Mouse (Mus musculus) hindbrain, embryonic 11.5 days (tissue): ENCODE measurements around the gene Usp16. TPM values are rescaled to one million over a fixed set of nuclear protein-coding genes. Genes with fewer than 3 reads are reported as not detected.
A peak's percentile ranks its signal among the peaks of the same experiment; 100 is the strongest.

ENCODE experiments used
- ATAC-seq: fragments of 200-750 bp; cut with Nextera tagmentation; 2 replicates; pipeline ENCODE4 v1.8.0; 2017; ENCODE audit warnings: mild to moderate bottlenecking, moderate TSS enrichment, moderate library complexity; ENCODE audit not compliant: low FRiP score
- DNase-seq: peaks from one replicate; pipeline ENCODE4 v3.0.0-alpha.2; 2015; ENCODE audit warnings: low spot score
- H3K27ac ChIP-seq: fragments of 300-500 bp; sonication (generic); 2 replicates; pipeline ENCODE4 v1.5.1; 2014; ENCODE audit warnings: mild to moderate bottlenecking, low read depth, low read length
- H3K27me3 ChIP-seq: fragments of 300-500 bp; sonication (generic); 2 replicates; pipeline ENCODE4 v1.6.1; 2014; ENCODE audit warnings: mild to moderate bottlenecking, low read length, moderate library complexity, mixed read lengths; ENCODE audit not compliant: control insufficient read depth, insufficient read depth
- H3K36me3 ChIP-seq: fragments of 300-500 bp; sonication (generic); 2 replicates; pipeline ENCODE4 v1.6.1; 2014; ENCODE audit warnings: mild to moderate bottlenecking, low read length, moderate library complexity, mixed read lengths; ENCODE audit not compliant: control insufficient read depth, insufficient read depth
- H3K4me1 ChIP-seq: fragments of 300-500 bp; sonication (generic); replicated peaks from 2 replicates; pipeline ENCODE4 v1.6.1; 2014; ENCODE audit warnings: low read length, mixed read lengths; ENCODE audit not compliant: control insufficient read depth, insufficient read depth
- H3K4me2 ChIP-seq: fragments of 300-500 bp; sonication (generic); replicated peaks from 2 replicates; pipeline ENCODE4 v1.6.1; 2014; ENCODE audit warnings: mild to moderate bottlenecking, low read depth, low read length
- H3K4me3 ChIP-seq: fragments of 300-500 bp; sonication (generic); 2 replicates; pipeline ENCODE4 v1.5.1; 2014; ENCODE audit warnings: low read depth, low read length
- H3K9ac ChIP-seq: fragments of 300-500 bp; sonication (generic); 2 replicates; pipeline ENCODE4 v1.6.1; 2014; ENCODE audit warnings: low read depth, low read length
- H3K9me3 ChIP-seq: fragments of 300-500 bp; sonication (generic); 2 replicates; pipeline ENCODE4 v1.6.1; 2016; ENCODE audit warnings: low read length; ENCODE audit not compliant: control insufficient read depth
- WGBS: fragments of 180-500 bp; shearing (Covaris S2); extraction: QIAGEN DNeasy Blood & Tissue Kit; methylation state at CpG from one replicate; pipeline ENCODE4 v1.1.7; 2014; 5-methylcytosine and 5-hydroxymethylcytosine counted together
- polyA plus RNA-seq: library from polyadenylated mRNA; unstranded; fragments of >200 nt; fragmentation: Nextera tagmentation; extraction: Ambion mirVana; gene quantifications from 2 replicates; pipeline ENCODE4 v1.2.1, GENCODE M21; 2014

Usp16 gene
- 45.8 and 58.1 TPM in 2 replicates for polyA plus RNA-seq

DNA sequence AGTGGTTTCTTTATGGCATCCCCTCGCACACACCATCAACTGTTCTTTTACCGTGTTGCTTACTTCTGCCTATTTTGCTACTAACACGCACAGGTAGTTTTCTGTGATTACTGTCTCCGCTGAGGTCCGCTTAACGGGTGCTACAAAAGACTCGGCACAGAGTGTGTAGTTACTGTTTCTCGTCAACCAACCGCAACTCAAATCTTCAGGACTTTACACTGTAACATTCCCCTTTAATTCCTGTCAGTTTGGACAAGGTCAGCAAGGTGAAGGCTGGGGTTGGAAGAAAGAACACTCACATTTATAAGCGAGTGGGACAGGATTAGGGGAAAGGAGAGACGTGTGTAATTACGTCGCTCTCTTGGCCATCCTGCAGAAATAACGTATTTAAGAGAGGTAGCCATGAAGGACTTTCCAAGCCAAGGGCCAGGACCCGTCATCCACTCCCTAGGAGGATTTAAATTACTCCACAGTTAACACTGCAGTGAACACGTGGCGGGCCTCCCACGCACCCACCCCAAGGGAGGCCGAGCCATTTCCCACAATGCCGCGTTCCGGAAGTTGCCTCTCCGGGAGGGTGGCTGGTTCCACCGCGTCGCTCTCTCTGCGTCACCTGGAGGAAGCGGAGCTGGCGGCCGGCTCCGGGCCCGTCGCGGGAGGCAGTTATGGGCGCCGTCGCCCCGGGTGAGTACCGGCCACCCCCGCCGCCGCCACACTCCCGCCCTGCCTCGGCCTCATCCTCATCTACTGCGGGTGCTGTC lies at the start of gene Usp16:
Usp16 (plus strand) TSS at position 285 of the 761 bp plus-strand sequence.
- 7% methylated on average over 45 of the region's 45 CpGs for WGBS
- Histone ChIP-seq H3K9ac (peak within 1 kb of the TSS; percentile 77), H3K27me3 (no peaks in the 10 kb centered on the region), H3K4me3 (peak within 1 kb of the TSS; percentile 75), H3K4me2 (peak within 1 kb of the TSS; percentile 82), H3K36me3 (no peaks in the 10 kb centered on the region), H3K4me1 (no peaks in the 10 kb centered on the region; the same call in 1 of the 2 replicates), H3K9me3 (no peaks in the 10 kb centered on the region), H3K27ac (peak within 1 kb of the TSS; percentile 44; the same call in 1 of the 2 replicates)
- ATAC-seq (peak; percentile 98), DNase-seq (peak; percentile 93)

DNA sequence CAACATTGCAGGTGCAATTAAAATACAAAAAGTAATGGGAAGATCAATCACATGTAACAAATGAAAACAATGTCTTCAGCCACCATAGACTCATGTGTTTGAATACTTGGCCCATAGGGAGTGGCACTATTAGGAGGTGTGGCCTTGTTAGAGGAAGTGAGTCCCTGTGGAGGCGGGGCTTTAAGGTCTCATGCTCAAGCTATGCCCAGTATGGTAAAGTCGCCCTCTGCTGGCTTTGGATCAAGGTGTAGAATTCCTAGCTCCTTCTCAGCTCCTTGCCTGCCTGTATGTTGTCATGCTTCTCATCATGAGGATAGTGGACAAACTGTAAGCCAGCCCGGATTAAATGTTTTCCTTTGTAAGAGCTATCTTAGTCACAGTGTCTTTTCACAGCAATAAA lies 49.5 kb upstream of the Usp16 start:
- H3K9ac ChIP-seq: no peak overlapping the region
- H3K27me3 ChIP-seq: no peaks in the 10 kb centered on the region
- no peak overlapping the region for H3K27ac ChIP-seq
- H3K9me3 ChIP-seq: no peaks in the 10 kb centered on the region
- no peak overlapping the region for H3K4me2 ChIP-seq
- H3K4me3 ChIP-seq: no peak overlapping the region
- ATAC-seq (no peak), DNase-seq (no peak)
- 86% methylated on average over 3 of the region's 3 CpGs for WGBS
- H3K36me3 ChIP-seq: 0 out of 2 replicates have a peak, but pooled peaks cover 4% of the 10 kb centered on the region
- no peaks in the 10 kb centered on the region for H3K4me1 ChIP-seq

DNA sequence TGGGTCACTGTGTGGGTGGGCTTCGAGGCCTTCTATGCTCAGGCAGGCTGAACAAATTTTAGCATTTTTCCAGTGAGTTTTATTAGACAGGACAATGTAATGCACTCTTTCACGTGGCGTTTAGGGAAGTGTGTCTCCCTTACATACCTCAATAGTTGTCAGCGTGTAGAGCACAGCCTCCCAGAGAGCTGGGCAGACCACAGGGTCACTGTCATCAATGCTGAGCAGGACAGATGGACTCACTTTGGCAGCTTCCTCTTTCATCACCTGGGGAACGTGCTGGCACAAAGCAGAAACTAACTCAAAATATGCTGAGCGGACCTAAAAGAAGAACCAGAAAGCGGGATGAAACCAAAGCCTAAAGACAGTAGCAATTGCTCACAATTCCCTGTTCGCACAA lies 33.8 kb upstream of the Usp16 start:
- Histone ChIP-seq H3K9ac (no peak overlapping the region), H3K4me1 (no peaks in the 10 kb centered on the region), H3K36me3 (peaks cover 21% of the 10 kb centered on the region), H3K27me3 (no peaks in the 10 kb centered on the region), H3K9me3 (peaks cover 4% of the 10 kb centered on the region; the same call in 1 of the 2 replicates), H3K27ac (no peak overlapping the region), H3K4me2 (no peak overlapping the region), H3K4me3 (no peak overlapping the region)
- DNase-seq: no peak
- WGBS: 96% methylated on average over 8 of the region's 8 CpGs
- no peak for ATAC-seq

GRCm38 (mm10) chr16:87427516-87427915 lies 27.0 kb upstream of the Usp16 start:
- DNase-seq (no peak), ATAC-seq (no peak)
- peaks cover 8% of the 10 kb centered on the region for H3K36me3 ChIP-seq
- no peaks in the 10 kb centered on the region for H3K27me3 ChIP-seq
- no peaks in the 10 kb centered on the region for H3K4me1 ChIP-seq
- 97% methylated on average over 8 of the region's 8 CpGs for WGBS
- H3K9me3 ChIP-seq: no peaks in the 10 kb centered on the region
- no peak overlapping the region for H3K4me2 ChIP-seq
- H3K4me3 ChIP-seq: no peak overlapping the region
- H3K9ac ChIP-seq: no peak overlapping the region
- H3K27ac ChIP-seq: no peak overlapping the region

DNA sequence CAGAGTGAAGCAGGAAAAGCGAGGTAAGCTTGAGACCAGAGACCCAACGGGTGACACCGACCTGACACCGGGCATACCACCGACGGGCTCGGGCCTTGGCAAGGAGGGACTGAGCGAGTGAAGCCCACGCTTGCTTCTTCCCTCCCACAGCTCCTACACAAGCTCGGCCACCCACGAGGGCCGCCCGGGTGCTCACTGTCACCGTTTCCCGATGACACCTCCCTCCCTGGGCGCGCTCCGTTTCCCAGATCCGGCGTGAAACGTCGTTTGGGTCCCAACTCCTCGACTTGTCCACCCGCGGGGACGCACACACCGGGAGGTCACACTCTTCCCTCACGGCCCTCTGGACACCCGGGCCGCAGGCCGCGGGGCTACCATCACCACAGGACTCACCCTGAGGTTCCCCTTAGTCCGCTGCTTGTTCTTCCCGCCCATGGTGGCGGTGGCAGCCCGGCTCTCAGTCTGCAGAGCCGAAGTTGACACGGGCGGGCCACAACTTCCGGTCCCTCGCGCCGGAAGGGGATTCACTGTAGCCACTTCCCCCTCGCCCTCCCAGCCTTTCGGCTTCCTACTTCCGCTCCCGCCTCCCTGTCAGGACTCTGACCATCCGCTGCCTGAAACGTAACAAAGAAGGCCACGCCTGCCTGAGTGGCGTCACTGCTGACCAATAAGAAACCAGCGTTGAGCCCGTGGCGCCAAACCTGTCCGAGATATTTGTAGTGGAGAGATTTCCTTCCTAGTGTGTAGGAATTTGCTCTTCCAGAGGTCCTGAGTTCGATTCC lies 22.3 kb upstream of the Usp16 start, which contains the start of gene Ltn1:
Ltn1 (minus strand) TSS at position 580 of the 782 bp plus-strand sequence.
- H3K27ac ChIP-seq: no peak within 1 kb of the TSS

GRCm38 (mm10) chr16:87434266-87434665 lies 20.2 kb upstream of the Usp16 start:
- Histone ChIP-seq H3K4me2 (no peak overlapping the region), H3K27ac (no peak overlapping the region), H3K9ac (no peak overlapping the region), H3K27me3 (no peaks in the 10 kb centered on the region), H3K36me3 (no peaks in the 10 kb centered on the region), H3K4me3 (no peak overlapping the region), H3K9me3 (no peaks in the 10 kb centered on the region), H3K4me1 (no peaks in the 10 kb centered on the region)
- DNase-seq: no peak
- 95% methylated on average over 7 of the region's 7 CpGs for WGBS
- no peak for ATAC-seq

More for the DNA sequence above, 22.3 kb upstream of the Usp16 start, which contains the start of gene Ltn1:
- Histone ChIP-seq H3K9me3 (no peaks in the 10 kb centered on the region), H3K4me1 (no peaks in the 10 kb centered on the region), H3K4me2 (peak within 1 kb of the TSS; percentile 76), H3K36me3 (no peaks in the 10 kb centered on the region), H3K9ac (peak within 1 kb of the TSS; percentile 78), H3K4me3 (peak within 1 kb of the TSS; percentile 92), H3K27me3 (no peaks in the 10 kb centered on the region)
- WGBS: under 1% methylated on average over 54 of the region's 56 CpGs
- peak; percentile 98 for DNase-seq
- peak; percentile 100 for ATAC-seq

- ATAC-seq: no peak
- 86% methylated on average over 6 of the region's 6 CpGs for WGBS
These were observed 19.6 kb upstream of the Usp16 start for GRCm38 (mm10) chr16:87434946-87435345.

GRCm38 (mm10) chr16:87435411-87436205 lies 18.9 kb upstream of the Usp16 start:
- no peak overlapping the region for H3K4me2 ChIP-seq
- no peak overlapping the region for H3K4me3 ChIP-seq
- no peaks in the 10 kb centered on the region for H3K4me1 ChIP-seq
- H3K27ac ChIP-seq: no peak overlapping the region
- no peaks in the 10 kb centered on the region for H3K27me3 ChIP-seq
- H3K9ac ChIP-seq: no peak overlapping the region
- DNase-seq: no peak
- 84% methylated on average over 13 of the region's 13 CpGs for WGBS
- H3K36me3 ChIP-seq: no peaks in the 10 kb centered on the region
- no peak for ATAC-seq
- H3K9me3 ChIP-seq: no peaks in the 10 kb centered on the region

More at GRCm38 (mm10) chr16:87434946-87435345, 19.6 kb upstream of the Usp16 start:
- Histone ChIP-seq H3K27me3 (no peaks in the 10 kb centered on the region), H3K9me3 (no peaks in the 10 kb centered on the region), H3K4me3 (no peak overlapping the region), H3K4me2 (no peak overlapping the region), H3K4me1 (no peaks in the 10 kb centered on the region), H3K27ac (no peak overlapping the region), H3K36me3 (no peaks in the 10 kb centered on the region), H3K9ac (no peak overlapping the region)
- DNase-seq: no peak
